Mouse (Mus musculus) CH12.LX (cell line): Measurements from ENCODE around the gene Gm20388.

Experiments used
- CTCF ChIP-seq, 2 experiments: IDR thresholded peaks in 1 of 2; conservative IDR thresholded peaks in 1 of 2; 2 replicates each; pipeline ENCODE4 v1.5.1; 2011 to 2012; ENCODE audit warnings: low read depth in 2 of 2, low read length in 2 of 2, improper control_type of control experiment in 1 of 2, inconsistent platforms in 1 of 2, mild to moderate bottlenecking in 1 of 2, moderate library complexity in 1 of 2
- EP300 ChIP-seq: IDR thresholded peaks from 2 replicates; pipeline ENCODE4 v1.6.1; 2011; ENCODE audit warnings: low read length, improper control_type of control experiment
- KAT2A ChIP-seq: IDR thresholded peaks from 2 replicates; pipeline ENCODE4 v1.6.1; 2012; ENCODE audit warnings: low read length, improper control_type of control experiment, inconsistent platforms; ENCODE audit not compliant: insufficient replicate concordance
- MAFK ChIP-seq: IDR thresholded peaks from 2 replicates; pipeline ENCODE4 v1.6.1; 2011; ENCODE audit warnings: low read length, improper control_type of control experiment; ENCODE audit not compliant: insufficient replicate concordance
- MAZ ChIP-seq: IDR thresholded peaks from 2 replicates; pipeline ENCODE4 v1.6.1; 2012; ENCODE audit warnings: low read depth, mild to moderate bottlenecking, inconsistent platforms, low read length, improper control_type of control experiment, moderate library complexity
- MEF2A ChIP-seq: IDR thresholded peaks from 2 replicates; pipeline ENCODE4 v1.6.1; 2014; ENCODE audit warnings: low read depth, mild to moderate bottlenecking, inconsistent platforms, low read length, improper control_type of control experiment, borderline replicate concordance
- POLR2A ChIP-seq: IDR thresholded peaks from 2 replicates; pipeline ENCODE4 v1.6.1; 2011; ENCODE audit warnings: low read depth, mild to moderate bottlenecking, improper control_type of control experiment, low read length
- USF1 ChIP-seq: IDR thresholded peaks from 2 replicates; pipeline ENCODE4 v1.6.1; 2014; ENCODE audit warnings: low read depth, mild to moderate bottlenecking, inconsistent platforms, low read length, improper control_type of control experiment
- USF2 ChIP-seq: conservative IDR thresholded peaks from 2 replicates; pipeline ENCODE4 v1.6.1; 2011; ENCODE audit warnings: low read depth, low read length, improper control_type of control experiment

GRCm38 (mm10) chr8:120667561-120668373 lies 757.1 kb downstream of the Gm20388 start, which contains the start of the genes Gm27021 and Cox4i1:
- TF ChIP-seq EP300: no peak
- TF ChIP-seq MAZ: no peak
- TF ChIP-seq KAT2A: no peak
- TF ChIP-seq MAFK: no peak
- TF ChIP-seq USF1: no peak
- no peak; the same call in 1 of the 2 replicates for TF ChIP-seq MEF2A
- peak; percentile 98 for TF ChIP-seq POLR2A
- no peak for TF ChIP-seq USF2
- no peak for TF ChIP-seq CTCF (conservative IDR thresholded peaks at IDR 0.05 in 1 of 2, IDR thresholded peaks at IDR 0.05 in 1 of 2; ENCODE audit: low read depth in 2 of 2, low read length in 2 of 2)
